Mouse (Mus musculus): ENCODE data around the gene Sept9. TPM values are rescaled to one million over a fixed set of nuclear protein-coding genes. Genes with fewer than 3 reads are reported as not detected.
A peak's percentile ranks its signal among the peaks of the same experiment; 100 is the strongest.

Sept9 gene
- polyA plus RNA-seq, 1 experiment: 45.3 TPM

- Histone ChIP-seq H3K36me3 (ENCODE audit: control insufficient read depth, insufficient read depth, low read length) (no peaks in the 10 kb centered on the region), H3K27me3 (ENCODE audit: control insufficient read depth, insufficient read depth, low read length) (no peaks in the 10 kb centered on the region), H3K4me3 (ENCODE audit: extremely low read depth, insufficient read depth, insufficient read length) (no peak overlapping the region), H3K4me1 (ENCODE audit: control insufficient read depth, insufficient read depth, insufficient read length) (peaks cover 67% of the 10 kb centered on the region), H3K27ac (ENCODE audit: insufficient read depth, low read length) (peak overlapping the region; percentile 90; the same call in 1 of the 2 replicates)
- 49% methylated on average over 7 of the region's 7 CpGs for WGBS
- no peak for DNase-seq (ENCODE audit: low read depth in 1 of 2, low spot score in 2 of 2)
- TF ChIP-seq POLR2A (IDR thresholded peaks at IDR 0.05; ENCODE audit: low read depth, low read length): no peak
- no peak for TF ChIP-seq CTCF (IDR thresholded peaks at IDR 0.05; ENCODE audit: extremely low read depth, insufficient read depth, insufficient read length, insufficient replicate concordance)
These were observed 131.4 kb downstream of the Sept9 start for GRCm38 (mm10) chr11:117330951-117331254.

GRCm38 (mm10) chr11:117331361-117332241 lies 132.1 kb downstream of the Sept9 start:
- Histone ChIP-seq H3K4me1 (ENCODE audit: control insufficient read depth, insufficient read depth, insufficient read length) (peaks cover 61% of the 10 kb centered on the region), H3K27ac (ENCODE audit: insufficient read depth, low read length) (peak overlapping the region; percentile 90), H3K36me3 (ENCODE audit: control insufficient read depth, insufficient read depth, low read length) (no peaks in the 10 kb centered on the region), H3K4me3 (ENCODE audit: extremely low read depth, insufficient read depth, insufficient read length) (peak overlapping the region; percentile 70), H3K27me3 (ENCODE audit: control insufficient read depth, insufficient read depth, low read length) (no peaks in the 10 kb centered on the region)
- DNase-seq (ENCODE audit: low read depth in 1 of 2, low spot score in 2 of 2): no peak
- TF ChIP-seq CTCF (IDR thresholded peaks at IDR 0.05; ENCODE audit: extremely low read depth, insufficient read depth, insufficient read length, insufficient replicate concordance): no peak
- no peak for TF ChIP-seq POLR2A (IDR thresholded peaks at IDR 0.05; ENCODE audit: low read depth, low read length)
- WGBS: 11% methylated on average over 17 of the region's 17 CpGs

DNA sequence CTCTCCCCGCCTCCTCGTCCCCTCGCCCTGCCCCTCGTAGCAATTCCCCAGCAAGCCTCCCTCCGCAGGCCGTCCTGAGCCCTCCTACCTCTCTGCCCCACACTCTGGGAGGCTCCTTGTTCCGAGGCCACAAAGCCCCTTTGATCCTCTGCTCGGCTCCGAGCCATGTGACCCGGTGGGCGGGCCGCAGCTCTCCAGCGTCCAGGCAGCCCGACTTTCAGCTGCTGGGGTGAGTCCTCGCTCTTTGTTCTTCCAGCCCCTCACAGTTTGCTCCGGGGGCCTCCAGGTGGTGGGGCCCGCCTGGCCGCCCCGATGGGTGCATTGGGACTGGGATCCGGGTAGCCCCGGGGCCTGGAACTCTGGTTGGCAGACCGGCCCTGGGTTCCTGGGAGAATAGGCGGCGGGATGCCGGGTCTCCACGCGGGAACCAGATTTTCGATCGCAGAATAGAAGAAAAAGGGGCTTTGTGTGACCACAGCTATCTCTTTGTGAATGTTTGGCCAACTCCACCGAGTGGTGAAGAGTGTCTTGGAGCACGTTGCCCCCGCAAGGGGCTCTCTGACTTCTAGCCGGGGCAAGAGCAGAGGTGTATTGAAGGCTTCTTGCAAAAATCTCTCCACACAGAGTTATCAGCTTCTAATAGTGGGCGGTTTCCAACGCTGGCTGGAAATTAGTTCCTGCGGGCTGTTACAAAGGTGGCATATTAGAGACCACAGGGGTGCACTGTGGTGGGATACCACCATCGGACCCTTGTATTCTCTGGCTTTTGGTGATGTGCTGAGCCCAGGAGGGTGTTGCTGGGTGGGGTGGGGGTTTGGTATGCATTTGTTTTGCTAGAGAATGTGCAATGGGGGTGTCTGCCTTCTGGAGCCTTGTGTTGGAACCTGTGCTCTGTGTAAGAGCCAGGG lies 133.0 kb downstream of the Sept9 start:
- Histone ChIP-seq H3K4me3 (ENCODE audit: extremely low read depth, insufficient read depth, insufficient read length) (peak overlapping the region; percentile 70), H3K4me1 (ENCODE audit: control insufficient read depth, insufficient read depth, insufficient read length) (peaks cover 53% of the 10 kb centered on the region), H3K27ac (ENCODE audit: insufficient read depth, low read length) (peak overlapping the region; percentile 90), H3K36me3 (ENCODE audit: control insufficient read depth, insufficient read depth, low read length) (no peaks in the 10 kb centered on the region), H3K27me3 (ENCODE audit: control insufficient read depth, insufficient read depth, low read length) (no peaks in the 10 kb centered on the region)
- peak in 1 of 2 experiments; percentile 67 for DNase-seq (ENCODE audit: low read depth in 1 of 2, low spot score in 2 of 2)
- WGBS: 5% methylated on average over 37 of the region's 37 CpGs
- TF ChIP-seq CTCF (IDR thresholded peaks at IDR 0.05; ENCODE audit: extremely low read depth, insufficient read depth, insufficient read length, insufficient replicate concordance) (no peak), POLR2A (IDR thresholded peaks at IDR 0.05; ENCODE audit: low read depth, low read length) (no peak)

GRCm38 (mm10) chr11:117333150-117333715 lies 133.8 kb downstream of the Sept9 start:
- peak overlapping the region; percentile 90 for H3K27ac ChIP-seq (ENCODE audit: insufficient read depth, low read length)
- no peak for TF ChIP-seq CTCF (IDR thresholded peaks at IDR 0.05; ENCODE audit: extremely low read depth, insufficient read depth, insufficient read length, insufficient replicate concordance)
- no peak for TF ChIP-seq POLR2A (IDR thresholded peaks at IDR 0.05; ENCODE audit: low read depth, low read length)

GRCm38 (mm10) chr11:117334101-117334500 lies 134.6 kb downstream of the Sept9 start:
- H3K4me3 ChIP-seq (ENCODE audit: extremely low read depth, insufficient read depth, insufficient read length): peak overlapping the region; percentile 70
- DNase-seq (ENCODE audit: low read depth in 1 of 2, low spot score in 2 of 2): peak in 1 of 2 experiments; percentile 53
- peak overlapping the region; percentile 90 for H3K27ac ChIP-seq (ENCODE audit: insufficient read depth, low read length)
- no peaks in the 10 kb centered on the region for H3K36me3 ChIP-seq (ENCODE audit: control insufficient read depth, insufficient read depth, low read length)
- 4% methylated on average over 6 of the region's 6 CpGs for WGBS
- peaks cover 59% of the 10 kb centered on the region for H3K4me1 ChIP-seq (ENCODE audit: control insufficient read depth, insufficient read depth, insufficient read length)
- H3K27me3 ChIP-seq (ENCODE audit: control insufficient read depth, insufficient read depth, low read length): no peaks in the 10 kb centered on the region
- no peak for TF ChIP-seq CTCF (IDR thresholded peaks at IDR 0.05; ENCODE audit: extremely low read depth, insufficient read depth, insufficient read length, insufficient replicate concordance)
- peak; percentile 40; the same call in 1 of the 2 replicates for TF ChIP-seq POLR2A (IDR thresholded peaks at IDR 0.05; ENCODE audit: low read depth, low read length)

More at GRCm38 (mm10) chr11:117333150-117333715, 133.8 kb downstream of the Sept9 start:
- H3K4me1 ChIP-seq (ENCODE audit: control insufficient read depth, insufficient read depth, insufficient read length): peaks cover 54% of the 10 kb centered on the region
- no peak for DNase-seq (ENCODE audit: low read depth in 1 of 2, low spot score in 2 of 2)
- H3K36me3 ChIP-seq (ENCODE audit: control insufficient read depth, insufficient read depth, low read length): no peaks in the 10 kb centered on the region
- 33% methylated on average over 13 of the region's 13 CpGs for WGBS
- H3K4me3 ChIP-seq (ENCODE audit: extremely low read depth, insufficient read depth, insufficient read length): peak overlapping the region; percentile 70
- no peaks in the 10 kb centered on the region for H3K27me3 ChIP-seq (ENCODE audit: control insufficient read depth, insufficient read depth, low read length)

DNA sequence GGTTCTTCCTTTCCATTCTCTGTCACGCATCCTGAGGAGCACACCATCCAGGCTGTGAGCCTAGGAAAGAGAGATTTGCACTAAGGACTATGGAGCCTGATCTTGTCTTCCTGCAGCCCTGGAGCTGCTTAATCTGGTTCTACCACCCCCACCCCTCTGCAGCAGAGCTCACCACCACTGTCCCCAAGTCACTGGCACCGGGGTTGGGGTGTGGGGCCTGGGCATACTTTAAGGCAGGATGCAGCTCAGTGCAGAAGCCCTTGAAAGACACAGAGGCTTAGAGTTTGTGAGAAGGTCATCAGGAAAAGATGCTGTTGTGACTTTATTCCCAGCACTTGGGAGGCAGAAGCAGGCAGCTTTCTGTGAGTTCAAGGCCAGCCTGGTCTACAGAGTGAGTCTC lies 135.7 kb downstream of the Sept9 start:
- Histone ChIP-seq H3K27me3 (ENCODE audit: control insufficient read depth, insufficient read depth, low read length) (no peaks in the 10 kb centered on the region), H3K4me3 (ENCODE audit: extremely low read depth, insufficient read depth, insufficient read length) (peak overlapping the region; percentile 70; the same call in 1 of the 2 replicates), H3K27ac (ENCODE audit: insufficient read depth, low read length) (peak overlapping the region; percentile 90), H3K4me1 (ENCODE audit: control insufficient read depth, insufficient read depth, insufficient read length) (peaks cover 61% of the 10 kb centered on the region), H3K36me3 (ENCODE audit: control insufficient read depth, insufficient read depth, low read length) (no peaks in the 10 kb centered on the region)
- 50% methylated on average over 2 of the region's 2 CpGs for WGBS
- TF ChIP-seq POLR2A (IDR thresholded peaks at IDR 0.05; ENCODE audit: low read depth, low read length) (no peak), CTCF (IDR thresholded peaks at IDR 0.05; ENCODE audit: extremely low read depth, insufficient read depth, insufficient read length, insufficient replicate concordance) (no peak)
- no peak for DNase-seq (ENCODE audit: low read depth in 1 of 2, low spot score in 2 of 2)
